Mouse (Mus musculus) bone marrow, adult 2 months (tissue): ENCODE results near the gene Ctbp2.

Source experiments
- CTCF ChIP-seq: fragments of 200-500 bp; IDR thresholded peaks from 2 replicates; pipeline ENCODE4 v1.5.1; 2011; ENCODE audit warnings: low read length, control low read depth; ENCODE audit not compliant: control insufficient read depth, insufficient read depth
- POLR2A ChIP-seq: fragments of 200-500 bp; IDR thresholded peaks from 2 replicates; pipeline ENCODE4 v1.6.1; 2011; ENCODE audit warnings: low read depth, mild to moderate bottlenecking, control low read depth, low read length, borderline replicate concordance; ENCODE audit not compliant: control insufficient read depth

DNA sequence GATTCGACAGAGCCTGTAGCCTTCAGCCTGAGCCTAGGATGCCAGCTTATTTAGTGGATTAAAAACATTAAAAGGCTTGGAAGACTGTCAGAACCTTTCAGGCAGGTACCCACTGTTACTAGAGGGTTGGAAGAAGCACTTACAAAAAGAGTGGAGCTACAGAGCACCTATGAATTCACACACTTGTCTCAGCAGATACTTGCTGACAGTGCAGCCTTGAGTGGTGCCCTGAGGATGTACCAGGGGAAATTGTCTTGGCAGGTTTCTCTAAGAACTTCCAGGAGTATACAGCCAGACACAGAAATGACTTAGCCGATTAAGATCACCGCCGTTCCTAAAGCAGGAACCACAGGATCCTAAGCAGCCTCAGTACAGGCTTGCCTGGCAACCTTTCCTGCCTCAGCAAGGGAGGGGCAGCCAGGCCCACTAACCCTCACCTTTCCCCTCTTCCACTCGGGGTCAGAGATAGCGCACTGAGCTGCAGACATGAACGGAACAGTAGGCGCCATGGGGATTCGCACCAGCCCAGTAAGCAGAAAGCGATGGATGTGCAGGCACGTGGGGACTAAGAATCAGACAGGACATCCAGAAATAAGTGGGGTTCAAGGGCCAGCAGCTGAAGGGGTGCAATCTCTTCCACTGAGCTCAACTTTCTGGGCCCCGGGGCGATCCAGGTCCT lies 40.1 kb downstream of the Ctbp2 start:
- TF ChIP-seq CTCF, result no peak
- TF ChIP-seq POLR2A, result no peak
